Mouse (Mus musculus) CD4-positive helper T cell, adult 2 months (primary cell): ENCODE results near the gene Fam173b.
"Not testable (repeated sequence)": the region's sequence is repeated elsewhere in the genome, so short reads cannot be mapped to it uniquely, and the experiment has no call there.

ENCODE experiments used
- DNase-seq: peaks from one replicate; pipeline ENCODE4 v3.0.0-alpha.2; 2012; ENCODE audit warnings: low read depth, missing footprints, low spot score

Fam173b gene

DNA sequence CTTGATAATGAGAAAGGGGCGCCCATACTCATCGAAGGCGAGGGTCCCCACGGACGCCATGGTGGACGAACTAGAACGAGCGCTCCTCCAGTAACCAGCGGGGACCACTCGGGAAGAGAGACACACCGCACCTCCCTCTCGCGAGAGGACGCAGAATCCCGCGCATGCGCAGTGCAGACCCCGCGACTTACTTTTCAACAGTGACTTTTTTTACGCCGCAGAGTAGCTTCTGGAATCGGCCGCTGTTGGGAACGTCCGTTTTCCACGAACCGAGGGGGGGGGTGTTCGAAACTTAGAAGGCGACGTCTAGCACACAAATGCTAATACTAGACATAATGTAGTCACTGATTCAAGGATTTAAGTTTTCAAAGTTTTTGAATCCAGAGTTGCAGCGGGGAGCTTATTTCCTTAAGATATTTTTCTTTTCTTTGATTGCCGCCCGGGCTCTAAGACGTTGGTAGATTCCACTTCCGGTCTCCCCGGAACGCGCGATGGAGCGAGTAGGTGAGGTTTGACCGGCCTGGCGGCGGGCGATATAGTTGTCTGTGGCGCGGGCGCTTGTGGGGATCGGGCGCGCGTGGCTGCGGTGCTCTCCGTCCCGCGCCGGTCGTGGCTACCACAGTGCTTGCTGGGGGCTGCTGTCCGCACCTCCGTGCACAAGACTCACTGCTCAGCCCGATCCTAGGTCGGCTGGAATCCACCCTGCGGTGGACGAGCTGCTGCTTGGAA, at the start of gene Fam173b, which contains the start of gene Cct5:
Gene Fam173b, plus strand, starts transcription at position 207 of the 729 bp plus-strand sequence.
Gene Cct5, minus strand, starts transcription at position 159 of the 729 bp plus-strand sequence.
- peak; percentile 98 for DNase-seq

DNA sequence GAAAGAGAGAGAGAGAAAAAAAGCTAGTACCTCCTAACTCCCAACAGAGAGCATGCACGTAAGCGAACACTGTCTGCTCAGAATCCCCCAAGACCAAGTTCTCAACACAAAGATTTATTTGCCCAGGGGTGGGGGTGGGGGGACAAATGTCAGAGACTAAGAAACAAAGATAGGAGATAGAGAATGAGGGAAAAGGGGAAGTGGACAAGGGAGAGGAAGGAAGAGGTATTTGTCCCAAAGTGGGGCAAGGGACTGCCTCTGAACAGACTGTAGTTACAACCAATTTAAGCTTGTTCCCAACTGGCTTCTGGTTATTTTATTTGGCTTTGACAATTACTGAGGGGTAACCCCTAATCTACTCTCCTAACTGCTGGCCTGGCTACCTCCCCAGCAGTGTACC, 46.8 kb upstream of the Fam173b start:
- DNase-seq, result no peak

DNA sequence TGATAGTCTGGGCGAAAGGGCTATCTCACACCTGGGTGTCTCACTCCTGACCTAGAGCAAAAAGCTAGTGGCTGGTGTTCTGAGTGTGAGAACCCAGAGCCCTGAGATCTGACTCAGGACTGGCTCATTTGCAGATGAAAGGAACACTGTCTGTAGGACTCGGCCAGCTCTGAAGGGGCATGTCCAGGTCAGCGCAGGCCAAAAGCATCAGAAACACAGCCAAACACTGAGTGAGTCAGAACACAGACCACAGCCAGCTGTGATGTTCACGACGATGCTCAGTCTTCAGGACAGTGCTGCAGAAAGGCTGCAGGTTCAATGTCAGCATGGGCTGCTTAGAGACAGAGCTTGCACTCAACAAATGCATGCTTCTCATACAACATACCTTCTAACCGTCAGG, 40.3 kb upstream of the Fam173b start:
- DNase-seq, result no peak

DNA sequence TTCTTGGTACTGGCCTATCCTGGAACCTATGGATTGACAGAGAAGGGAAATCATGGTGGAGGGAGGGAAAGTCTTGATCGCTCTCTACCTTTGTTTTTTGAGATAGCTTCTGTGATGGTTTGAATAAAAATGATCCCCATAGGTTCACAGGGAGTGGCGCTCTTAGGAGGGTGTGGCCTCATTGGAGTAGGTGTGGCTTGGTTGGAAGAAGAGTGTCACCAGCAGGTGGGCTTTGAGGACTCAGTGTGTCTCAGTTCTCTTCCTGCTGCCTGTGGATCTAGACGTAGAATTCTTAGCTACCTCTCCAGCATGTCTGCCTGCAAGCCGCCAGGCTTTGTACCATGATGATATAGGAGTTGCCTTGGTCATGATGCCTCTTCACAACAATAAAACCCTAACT, 39.7 kb upstream of the Fam173b start:
- no peak for DNase-seq

DNA sequence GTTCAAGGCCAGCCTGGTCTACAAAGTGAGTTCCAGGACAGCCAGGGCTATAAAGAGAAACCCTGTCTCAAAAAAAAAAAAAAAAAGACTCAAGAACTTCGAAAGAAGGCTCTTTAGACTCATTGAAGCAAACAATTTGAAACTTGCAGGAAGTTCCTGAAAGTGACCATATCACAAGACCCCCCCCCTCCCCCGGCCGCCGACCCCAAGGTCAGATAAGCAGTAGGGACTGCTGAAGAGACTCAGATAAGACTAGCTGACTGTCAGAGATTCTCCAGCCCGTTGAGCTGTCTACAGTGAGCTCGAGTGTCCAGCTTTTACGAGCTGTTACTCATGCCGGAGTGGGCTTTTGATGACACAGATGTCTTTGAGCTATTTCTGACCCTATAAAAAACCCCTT, 38.8 kb upstream of the Fam173b start:
- DNase-seq, result no peak

DNA sequence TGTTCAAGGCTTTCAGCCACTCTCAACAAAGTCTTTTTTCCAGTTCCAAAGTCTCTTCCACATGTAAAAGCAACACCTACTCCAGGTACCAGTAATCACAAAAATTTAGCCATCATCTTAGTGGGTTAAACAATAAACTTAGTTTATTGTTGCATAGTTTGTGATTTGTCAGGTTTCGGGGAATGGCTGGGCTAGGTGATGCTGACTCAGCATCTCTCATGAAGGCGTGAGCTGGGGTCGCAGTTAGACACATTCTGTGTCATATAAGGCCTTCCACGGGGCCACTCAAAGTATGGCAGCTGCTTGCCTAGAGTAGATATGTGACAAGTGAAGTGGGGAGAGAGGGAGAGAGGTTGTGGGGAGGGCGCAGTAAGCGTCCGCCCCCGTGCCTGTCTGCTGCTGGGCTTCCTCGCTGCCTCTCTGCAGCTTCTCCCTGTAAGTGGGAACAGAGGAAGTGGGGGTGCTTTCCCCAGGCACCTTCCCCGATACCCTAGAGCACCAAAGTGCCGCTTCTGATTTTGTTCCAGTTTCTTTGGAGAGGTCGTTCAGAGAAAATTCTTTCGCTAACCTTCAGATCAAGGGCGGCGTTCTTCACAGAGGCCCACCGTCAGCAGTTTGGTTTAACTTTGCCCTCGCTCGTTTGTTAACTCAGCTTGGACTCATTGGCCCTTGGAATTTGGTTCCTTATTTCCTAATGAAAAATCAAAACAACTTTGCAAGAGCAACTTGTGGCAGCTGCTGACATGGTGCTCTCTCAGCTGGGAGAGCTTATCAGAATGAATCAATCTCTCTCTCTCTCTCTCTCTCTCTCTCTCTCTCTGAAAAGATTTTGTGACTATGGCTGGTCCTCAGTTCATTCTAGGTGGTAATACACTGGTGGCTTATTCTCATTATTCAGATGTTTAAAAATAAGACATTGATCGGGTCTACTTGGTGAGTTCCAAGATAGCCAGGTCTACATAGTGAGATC, 37.8 kb upstream of the Fam173b start:
- DNase-seq, result no peak

DNA sequence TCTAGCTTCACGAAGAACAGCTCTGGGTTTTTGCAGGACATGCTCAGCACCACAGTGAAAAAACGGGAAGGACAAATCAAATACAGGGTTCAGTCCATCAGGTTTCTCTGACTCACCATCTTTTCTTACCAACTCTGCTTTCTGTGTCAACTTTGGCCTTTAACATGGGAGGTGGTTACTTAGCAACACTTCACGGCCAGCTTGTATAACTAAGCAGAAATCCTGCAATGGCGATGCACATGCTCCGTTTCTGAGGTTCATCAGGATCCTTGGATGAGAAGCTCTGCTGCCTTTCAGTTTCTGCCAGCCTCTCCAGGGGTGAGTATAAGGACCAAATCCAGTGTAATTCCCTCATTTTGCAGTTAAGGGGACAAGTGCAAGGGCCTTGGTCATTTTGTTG, 36.5 kb upstream of the Fam173b start, which contains the start of gene Cmbl:
Gene Cmbl, plus strand, starts transcription at position 206 of the 400 bp plus-strand sequence.
- DNase-seq, result no peak

DNA sequence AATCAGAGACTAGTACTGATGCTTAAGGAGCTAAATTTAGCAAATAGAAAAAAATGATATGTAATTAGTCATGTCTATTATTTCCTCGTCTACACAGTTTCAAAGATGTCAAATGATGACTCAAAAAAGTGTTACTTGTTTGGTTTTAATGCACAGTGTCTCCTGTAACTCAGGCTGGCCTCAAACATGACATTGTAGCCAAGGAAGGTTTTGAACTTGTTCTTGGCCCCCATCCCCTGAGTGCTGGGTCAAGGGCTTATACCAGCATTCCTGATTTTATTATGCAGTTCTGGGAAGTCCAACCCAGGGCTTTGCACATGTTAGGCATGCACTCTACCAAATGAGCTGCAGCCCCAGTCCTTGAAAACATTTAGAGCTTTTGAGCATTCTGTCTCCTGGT, 35.9 kb upstream of the Fam173b start:
- no peak for DNase-seq

DNA sequence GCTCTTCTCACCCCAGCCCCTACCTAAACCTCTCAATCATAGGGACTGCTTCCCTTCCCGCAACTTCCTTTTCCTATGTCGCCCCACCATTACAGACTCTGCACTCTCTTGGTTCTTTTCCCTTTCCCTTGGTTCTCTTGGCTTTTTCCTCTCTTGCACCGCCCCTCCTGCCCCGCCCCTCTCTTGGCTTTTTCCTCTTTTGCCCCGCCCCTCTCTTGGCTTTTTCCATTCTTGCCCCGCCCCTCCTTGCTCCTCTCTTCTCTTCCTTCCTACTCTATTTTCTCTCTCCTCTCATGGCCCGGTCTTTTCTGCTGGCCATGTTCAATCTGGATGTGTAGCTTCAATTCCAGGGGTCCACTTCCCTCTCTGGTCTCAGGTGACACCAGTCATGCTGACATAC, 34.2 kb upstream of the Fam173b start:
- no peak for DNase-seq

DNA sequence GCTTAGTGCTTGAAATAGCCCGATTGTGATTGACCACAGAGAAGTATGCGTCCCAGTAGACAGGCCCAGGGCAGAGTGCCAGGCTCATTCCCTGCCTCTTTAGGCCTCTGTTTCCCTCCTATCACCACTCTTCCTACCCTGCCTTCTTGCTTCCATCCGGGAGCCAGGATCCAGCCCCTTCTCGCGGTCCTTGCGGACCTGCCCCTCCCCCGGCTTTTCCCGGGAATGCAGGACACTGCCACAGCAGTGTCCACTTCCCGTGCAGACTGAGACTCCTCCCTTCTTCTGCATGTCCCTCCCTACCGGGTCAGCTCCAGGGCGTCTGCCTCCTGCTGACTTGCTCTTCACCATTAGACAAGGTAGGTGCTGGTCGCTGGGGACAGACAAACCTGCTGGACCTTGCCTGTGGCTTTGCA, 33.1 kb upstream of the Fam173b start:
- DNase-seq, result no peak

DNA sequence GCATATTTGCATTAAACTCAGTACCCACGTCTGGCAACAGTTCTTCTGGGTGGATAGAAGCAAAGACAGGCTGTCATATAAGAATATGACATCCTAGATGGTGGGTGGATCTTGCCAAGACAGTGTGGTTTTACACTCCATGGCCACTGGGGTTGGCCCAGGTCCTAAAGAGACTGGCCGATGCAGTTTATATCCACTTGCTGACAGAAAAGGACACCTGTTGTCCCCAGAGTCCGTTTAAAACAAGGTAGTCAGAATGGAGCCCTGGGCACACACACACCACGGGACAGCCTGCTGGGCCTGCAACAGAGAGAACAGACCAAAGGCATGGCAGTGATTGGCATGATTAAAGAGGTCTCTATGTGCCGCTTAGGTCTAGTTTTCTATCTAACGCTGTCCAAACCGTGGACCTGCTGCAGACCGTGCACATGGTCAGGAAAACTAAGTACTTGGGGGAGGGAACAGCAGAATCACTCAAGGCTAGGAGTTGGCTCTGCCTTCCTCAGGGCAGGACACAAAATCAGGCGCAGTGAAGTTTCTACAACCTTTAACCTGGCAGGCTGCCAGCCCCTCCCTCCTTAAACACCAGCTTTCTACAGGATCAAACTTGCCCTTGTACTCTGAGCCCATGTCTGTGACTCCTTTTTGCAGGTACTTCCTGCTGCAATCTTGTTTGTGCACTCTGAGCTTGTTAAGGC, 32.2 kb upstream of the Fam173b start:
- DNase-seq, result no peak

DNA sequence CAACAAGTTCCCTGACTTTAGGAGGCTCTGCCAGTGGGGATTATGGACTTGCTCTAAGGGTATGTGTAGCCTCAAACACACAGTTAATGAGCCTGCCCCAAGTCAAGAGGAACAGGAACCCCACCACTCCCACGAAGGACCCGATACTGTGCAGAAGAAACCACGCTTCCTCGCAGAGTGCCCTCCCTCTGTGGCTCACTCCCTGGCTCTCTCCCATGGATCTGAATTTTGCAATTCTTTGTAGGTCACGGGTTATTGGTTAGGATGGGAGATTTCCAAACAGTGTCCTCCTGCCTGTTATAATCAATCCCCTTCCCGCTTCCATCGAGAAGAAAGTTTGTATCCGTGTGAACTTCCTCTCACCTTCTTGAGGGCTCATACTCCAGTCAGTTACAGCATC, 30.7 kb upstream of the Fam173b start:
- no peak for DNase-seq

DNA sequence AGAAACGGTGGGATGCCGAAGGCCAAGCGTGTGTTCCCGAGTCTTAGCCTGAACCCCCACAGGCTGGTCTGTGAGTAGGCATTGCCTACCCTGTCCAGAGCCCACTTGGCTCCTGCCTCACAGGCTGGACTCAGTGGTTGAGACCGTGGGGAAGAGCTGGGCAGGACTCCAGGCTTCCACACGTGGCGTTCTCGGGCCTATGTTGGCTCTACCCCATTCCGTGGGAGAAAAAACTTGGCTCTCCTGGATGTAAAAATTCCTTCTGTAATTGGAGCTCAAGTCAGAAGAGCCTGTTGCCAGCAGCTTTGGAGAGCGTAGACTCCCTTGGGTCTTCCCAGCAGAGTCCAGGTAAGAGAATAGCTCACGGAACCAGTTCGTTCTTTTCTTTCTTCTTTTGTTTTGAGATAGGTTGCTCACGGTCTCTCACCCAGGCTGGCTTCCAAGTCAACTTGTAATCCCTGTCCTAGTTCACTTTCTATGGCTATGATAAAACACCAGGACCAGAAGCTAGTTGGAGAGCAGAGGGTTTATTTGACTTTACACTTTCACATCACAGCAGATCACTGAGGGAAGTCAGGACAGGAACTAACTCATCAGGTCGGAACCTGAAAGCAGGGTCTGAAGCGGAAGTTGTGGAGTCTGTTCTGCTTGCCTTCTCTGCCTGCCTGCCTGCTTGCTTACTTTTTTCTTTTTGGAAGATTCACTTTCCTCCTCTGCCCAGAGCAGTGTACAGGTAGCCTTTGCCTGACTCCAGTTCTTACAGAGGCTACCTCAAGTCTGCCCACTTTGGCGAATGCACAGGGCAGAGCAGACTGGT, 29.5 kb upstream of the Fam173b start:
- no peak for DNase-seq

DNA sequence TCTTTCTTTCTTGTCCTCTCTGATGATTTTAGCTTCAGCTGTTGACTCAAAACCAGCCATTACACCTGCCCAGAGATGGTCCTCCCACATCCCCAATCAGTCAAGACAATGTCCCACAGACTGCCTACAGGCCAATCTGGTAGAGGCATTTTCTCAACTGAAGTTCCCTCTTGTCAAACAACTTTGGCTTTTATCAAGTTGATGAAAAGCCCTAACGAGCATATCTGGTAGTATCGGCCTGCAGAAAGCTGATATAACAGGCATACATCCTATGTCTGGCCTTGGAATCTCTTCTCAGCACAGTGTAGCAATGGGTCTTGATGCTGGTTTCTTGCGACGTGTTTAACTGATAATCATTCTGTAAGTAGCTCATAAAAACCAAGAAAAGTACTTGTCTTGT, 28.4 kb upstream of the Fam173b start:
- DNase-seq, result no peak

DNA sequence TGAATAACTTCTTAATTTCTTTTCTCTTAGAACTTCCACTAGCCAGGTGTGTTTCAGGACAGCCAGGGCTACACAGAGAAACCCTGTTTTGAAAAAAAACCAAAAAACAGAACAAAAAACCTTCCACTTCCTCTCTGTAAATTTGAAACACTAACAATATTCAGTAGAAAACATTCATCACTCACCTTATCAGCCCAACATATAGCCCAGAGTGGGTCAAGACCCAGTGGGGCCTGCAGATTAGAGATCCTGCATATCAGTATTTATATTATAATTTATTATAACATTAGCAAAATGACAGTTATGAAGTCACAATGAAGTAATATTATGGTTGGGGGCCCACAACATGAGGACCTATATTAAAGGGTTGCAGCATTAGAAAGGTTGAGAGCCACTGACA, 28.0 kb upstream of the Fam173b start:
- no peak for DNase-seq

DNA sequence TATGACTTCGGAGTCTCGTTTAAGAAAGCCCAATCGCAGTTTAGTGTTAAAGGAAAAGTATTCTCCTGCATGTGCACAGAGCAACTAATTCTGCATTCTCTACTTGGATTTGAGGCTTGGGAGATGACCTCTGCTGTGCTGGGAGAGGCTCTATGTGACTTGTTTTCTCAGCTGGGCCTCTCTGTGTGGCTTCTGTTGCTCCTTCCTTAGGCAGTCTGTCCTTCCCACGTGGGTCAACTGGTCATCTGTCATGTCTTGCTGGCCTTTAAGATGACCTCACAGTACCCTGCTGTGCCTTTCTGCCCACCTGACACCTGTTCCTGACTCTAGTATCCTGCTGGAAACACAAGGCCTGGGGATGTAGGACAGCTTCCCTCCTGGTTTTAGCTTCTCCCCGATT, 25.6 kb upstream of the Fam173b start:
- no peak for DNase-seq

DNA sequence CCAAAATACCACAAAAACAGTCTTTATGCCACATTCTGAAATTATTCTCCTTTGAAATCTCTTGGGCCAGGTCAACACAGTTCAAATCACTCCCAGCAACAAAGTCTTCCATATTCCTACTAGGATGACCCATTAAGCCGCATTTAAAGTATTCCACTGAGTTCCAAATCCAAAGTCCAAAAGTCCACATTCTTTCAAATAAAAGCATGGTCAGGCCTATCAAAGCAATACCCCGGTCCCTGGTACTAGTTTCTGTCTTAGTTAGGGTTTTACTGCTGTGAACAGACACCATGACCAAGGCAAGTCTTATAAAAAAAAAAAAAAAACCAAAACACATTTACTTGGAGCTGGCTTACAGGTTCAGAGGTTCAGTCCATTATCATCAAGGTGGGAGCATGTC, 20.6 kb upstream of the Fam173b start:
- not testable (repeated sequence) for DNase-seq

DNA sequence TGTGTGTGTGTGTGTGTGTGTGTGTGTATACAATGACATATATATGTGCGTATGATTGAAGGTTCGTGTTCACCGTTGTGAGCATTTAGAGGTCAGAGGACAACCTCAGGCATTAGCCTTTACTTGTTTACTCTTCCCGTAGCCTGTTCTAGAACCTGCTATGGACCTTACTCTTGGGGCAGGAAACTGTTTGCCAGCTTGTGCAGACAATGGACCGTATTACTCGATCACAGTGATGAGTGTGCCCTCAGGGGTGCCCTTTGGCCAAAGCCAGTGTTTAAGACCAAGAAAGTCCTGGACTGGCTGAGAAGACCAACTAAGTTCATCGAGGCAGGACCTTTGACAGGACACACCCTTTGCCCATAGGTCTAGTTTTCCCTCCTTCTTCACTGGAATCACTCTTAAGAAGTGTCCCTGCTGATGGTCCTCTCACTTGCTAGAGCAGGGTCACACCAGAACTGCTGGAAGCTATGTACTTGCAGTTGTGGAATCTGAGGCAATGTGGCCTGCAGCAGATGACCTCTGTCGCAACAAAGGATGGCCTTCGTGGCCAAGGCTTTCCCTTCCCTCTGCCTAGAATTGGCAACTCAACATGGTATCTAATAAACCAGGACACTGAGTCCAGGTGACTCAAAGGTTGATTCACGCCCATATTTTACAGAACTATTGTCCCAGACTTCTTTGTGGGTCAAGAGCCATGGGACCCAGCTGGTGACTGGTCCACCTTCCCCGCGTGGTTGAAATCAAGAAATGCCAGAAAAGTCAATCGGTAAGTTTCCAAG, 18.2 kb upstream of the Fam173b start:
- DNase-seq, result no peak

DNA sequence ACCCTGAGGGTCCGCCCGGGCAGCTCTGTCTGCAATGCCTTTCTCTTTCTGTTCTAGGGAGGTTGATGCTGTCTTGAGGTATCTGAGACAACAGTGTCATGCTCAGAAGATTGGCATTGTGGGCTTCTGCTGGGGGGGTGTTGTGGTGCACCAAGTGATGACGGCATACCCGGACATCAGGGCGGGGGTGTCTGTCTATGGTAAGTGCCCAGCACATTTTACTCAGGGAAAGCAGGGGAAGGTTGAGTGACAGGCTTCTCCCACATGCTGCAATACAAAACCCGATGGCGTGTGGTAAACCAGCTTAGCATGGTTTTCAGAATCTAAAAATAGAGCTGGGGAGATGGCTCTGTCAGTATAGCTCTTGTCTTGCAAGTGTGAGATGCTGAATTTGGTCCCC, 16.4 kb upstream of the Fam173b start:
- DNase-seq, result no peak

DNA sequence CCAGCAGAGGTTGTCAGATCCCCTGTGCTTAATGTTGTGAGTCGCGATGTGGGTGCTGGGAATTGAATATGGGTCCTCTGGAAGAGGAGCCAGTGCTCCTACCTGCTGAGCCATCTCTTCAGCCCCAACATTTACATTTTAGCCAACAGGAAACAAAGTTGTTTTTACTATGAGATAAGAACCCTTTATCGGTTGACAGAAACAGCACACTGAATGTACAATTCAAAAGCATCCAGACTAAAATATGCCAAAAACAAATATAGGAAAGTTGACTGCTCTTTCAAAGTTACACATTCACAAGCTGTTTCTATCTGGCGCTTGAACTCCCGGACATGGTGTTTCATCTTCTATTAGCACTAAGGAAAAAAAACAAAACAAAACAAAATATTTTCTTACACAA, 15.6 kb upstream of the Fam173b start:
- no peak for DNase-seq
